Mouse (Mus musculus) retina, postnatal 1 day (tissue): ENCODE results near the gene Rnf31.

Experiments
- DNase-seq: peaks from one replicate; pipeline ENCODE4 v3.0.0-alpha.2; 2012

Rnf31 gene

DNA sequence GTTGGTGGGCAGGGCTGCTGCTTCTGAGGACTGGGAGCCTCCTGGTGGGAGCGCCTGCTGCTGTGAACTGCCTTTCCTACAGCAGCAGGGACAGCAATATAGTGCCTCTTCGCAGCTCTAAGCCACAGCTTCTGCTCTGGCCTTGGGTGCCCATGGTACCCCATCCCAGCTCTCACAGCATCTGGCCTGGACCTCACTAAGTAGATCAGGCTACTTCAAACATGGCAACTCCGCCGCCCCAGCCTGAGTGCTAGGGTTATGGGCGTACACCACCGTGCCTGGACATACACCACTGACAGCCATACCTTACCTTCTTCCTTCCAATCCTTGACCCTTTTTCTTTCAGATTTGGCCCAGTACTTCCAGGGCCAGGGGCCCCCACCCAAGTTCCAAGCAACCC, 16.8 kb downstream of the Rnf31 start:
- no peak for DNase-seq

DNA sequence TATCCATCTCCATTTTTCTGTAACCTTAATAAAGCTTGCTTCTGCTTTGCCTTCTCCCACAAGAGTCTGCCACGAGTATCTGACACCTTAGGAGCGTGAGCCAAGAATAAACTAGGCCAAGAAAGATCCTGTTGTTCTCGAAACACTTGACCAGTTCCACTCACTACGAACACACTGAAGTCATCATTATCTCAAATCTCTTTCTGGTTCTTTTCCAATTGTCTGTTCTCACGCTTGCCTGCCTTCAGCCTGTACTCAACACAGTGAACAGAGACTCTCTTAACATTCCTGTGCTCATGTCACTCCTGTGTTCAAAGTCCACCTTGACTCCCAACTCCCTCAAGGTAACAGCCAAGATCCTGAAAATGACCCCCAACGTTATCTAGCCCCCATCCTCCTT, 21.8 kb downstream of the Rnf31 start:
- no peak for DNase-seq

DNA sequence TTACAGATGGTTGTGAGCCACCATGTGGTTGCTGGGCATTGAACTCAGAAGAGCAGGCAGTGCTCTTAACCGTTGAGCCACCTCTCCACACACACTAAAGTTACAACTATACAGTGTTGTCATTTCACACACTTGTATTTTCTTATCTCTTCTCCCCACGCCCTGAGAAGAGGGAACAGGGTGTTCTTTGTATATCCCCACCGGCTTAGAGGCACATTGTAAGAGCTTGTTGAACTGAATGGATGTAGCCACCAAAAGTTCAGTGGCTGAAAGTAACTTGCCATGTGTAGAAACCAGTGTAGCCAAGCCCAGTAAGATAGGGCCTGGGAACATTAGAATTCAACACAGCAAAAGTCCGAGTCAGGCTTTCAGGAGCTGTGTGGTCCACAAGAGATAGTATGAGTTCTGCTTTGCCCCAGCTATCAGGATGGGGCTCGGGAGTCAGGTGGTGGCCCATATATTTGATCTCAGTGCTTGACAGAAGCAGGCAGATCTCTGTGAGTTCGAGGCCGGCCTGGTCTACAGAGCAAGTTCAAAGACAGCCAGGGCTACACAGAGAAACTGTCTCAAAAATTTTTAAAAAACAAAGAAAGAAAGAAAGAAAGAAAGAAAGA, 23.2 kb downstream of the Rnf31 start:
- DNase-seq = no peak

DNA sequence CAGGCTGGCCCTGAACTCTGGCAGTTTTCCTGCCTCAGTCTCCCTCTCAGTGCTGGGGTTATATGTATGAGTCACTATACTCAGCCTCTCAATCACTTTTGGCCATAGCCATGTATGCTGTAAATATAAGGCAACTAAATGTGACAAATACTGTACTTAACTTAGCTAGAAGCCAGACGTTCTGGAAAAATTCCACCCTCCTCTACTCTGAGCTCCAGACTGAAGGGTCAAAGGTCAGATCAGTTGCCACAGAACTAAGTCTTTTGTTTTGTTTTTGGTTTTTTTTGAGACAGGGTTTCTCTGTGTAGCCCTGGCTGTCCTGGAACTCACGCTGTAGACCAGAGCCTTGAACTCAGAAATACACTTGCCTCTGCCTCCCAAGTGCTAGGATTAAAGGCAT, 24.4 kb downstream of the Rnf31 start:
- DNase-seq = no peak

DNA sequence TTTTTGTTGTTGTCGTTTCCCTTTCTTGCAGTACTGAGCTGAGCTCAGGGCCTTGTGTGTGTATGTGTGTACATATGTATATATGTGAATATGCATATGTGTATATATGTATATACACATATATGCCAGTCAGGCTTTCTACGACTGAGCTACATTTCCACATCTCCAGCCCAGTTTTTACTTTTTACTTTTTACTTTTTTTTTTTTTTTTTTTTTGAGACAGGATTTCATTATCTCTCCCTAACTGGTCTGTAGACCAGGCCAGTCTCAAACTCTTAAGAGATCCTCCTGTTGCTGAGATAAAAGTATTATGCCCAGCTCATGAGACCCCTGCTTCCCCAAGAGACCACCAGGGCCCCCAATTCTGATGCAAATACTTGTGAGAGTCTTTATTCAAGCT, 25.3 kb downstream of the Rnf31 start:
- no peak for DNase-seq

DNA sequence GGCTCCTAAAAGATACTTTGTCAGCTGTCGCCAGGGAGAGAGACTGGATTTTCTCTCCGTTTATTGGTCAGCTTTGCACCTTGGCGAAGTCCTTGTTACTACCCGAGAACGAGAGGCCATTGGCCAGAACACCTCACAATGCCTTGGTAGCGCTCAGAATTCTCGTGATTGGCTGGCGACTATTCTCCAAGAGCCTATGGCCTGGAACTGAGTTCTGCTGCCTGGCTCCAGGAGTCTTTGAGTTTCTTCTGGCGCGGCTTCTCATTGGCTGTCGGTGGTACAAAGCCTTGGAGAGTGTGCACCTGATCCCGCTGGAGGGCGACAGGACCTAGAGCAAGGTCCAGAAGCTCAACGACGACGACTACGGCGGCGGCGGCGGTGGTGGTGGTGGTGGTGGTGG, 26.3 kb downstream of the Rnf31 start, which contains the start of gene Rec8:
Gene Rec8 (plus strand): TSS at position 216 of the 400 bp plus-strand sequence.
- peak; percentile 64 for DNase-seq

DNA sequence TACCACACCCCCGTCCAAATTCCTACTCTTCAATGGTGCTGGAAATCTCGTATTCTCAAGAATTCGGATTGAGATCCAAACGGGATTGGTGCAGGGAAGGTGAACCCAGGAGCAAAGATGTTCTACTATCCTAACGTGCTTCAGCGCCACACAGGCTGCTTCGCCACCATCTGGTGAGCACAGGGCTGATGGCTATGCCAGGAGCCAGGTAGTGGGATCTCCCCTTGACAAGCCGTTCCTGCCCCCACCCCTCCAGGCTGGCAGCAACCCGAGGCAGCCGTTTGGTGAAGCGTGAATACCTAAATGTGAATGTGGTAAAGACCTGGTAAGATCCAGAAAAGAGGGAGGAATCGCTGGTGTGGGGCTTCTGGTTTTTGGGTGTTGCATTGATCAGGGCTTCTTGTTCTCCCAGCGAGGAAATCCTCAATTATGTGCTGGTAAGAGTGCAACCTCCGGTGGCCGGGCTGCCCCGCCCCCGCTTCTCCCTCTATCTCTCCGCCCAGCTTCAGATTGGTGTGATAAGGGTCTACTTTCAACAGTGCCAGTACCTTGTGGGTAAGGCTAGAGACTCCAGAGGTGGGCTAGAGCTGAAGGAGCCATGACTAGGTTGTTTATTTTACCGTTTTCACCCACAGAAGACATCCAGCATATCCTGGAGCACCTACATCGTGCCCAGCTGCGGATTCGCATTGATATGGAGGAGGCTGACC, 27.1 kb downstream of the Rnf31 start:
- DNase-seq = peak; percentile 10

DNA sequence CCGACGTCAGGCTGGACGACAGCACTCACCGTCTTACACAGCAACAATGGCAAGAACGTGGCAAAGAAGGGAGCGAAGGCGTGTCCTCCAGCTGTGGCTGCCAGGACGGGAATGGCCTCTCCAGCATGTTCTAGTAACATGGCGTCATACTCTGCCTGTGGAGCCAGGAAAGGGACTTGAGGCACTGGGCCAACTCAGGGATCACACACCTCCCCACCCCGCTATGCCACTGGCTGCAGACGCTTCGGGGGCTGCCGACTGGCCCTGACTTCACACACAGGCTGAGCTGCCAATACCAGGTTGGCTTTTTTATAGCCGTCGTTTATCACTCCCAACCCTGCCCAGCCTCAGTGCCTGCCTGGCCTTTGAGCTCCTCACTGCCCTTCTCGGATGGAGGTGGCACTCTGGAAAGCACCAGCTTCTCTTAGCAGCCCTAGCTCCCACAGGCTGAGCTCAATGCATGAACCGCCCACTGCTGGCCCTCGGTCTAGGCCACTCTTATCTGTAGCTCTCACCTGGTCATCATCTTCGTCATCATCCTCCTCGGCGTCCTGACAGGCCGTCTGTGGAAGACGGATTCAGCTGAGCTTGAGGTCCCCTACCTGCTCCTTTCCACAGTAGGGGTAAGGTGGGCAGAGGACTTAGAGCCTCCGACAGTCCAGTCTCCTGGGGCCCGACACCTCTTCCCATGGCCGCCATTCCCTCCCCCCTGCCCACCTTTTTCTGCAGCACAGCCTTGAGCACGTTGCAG, 36.7 kb downstream of the Rnf31 start:
- DNase-seq = no peak

DNA sequence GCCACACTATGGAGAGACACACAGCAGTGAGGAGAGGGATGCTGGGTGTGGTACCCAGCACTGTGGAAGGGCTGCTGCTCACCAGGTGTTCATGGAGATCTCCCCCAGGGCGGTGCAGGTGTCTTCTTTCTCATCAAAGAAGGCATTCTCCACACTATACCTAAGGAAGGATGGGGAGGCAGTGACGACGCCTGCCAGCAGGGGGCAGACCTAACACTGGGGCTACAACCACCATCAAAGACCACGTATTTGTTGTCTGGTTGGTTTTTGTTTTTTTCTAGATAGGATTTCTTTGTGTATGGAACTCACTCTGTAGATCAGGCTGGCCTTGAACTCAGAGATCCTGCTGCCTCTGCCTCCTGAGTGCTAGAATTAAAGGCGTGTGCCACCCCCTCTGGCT, 37.8 kb downstream of the Rnf31 start:
- peak; percentile 39 for DNase-seq

DNA sequence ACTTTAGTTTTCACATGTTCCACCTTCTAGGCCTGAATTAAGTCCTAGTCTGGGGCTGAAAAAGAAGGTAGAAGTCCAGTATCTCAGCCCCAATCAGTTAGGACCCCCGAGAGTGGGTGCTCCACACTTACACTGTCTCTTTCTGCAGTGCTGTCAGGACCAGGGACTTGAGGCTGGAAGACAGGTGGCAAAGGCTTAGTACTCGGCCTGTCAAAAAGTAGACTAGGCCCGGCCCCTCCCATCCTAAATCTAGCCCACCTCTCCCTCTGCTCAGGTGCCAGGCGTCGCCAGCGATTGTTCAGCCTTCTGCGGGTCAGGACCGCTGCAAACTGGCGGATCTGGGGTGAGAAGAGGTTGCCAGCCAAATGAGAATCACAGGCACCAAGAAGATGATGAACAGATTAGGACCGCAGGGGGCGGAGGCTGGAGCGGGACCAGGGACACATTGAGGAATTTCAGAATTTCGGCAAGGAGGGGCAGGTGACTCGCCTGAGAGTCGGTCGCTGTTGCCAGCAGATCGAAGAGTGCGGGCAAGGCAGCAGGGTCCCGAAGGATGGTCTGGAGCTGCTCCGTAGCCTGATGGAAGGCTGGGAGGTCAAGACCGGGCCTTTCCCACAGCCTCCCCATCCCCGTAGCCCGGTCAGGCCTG, 43.5 kb downstream of the Rnf31 start:
- no peak for DNase-seq

DNA sequence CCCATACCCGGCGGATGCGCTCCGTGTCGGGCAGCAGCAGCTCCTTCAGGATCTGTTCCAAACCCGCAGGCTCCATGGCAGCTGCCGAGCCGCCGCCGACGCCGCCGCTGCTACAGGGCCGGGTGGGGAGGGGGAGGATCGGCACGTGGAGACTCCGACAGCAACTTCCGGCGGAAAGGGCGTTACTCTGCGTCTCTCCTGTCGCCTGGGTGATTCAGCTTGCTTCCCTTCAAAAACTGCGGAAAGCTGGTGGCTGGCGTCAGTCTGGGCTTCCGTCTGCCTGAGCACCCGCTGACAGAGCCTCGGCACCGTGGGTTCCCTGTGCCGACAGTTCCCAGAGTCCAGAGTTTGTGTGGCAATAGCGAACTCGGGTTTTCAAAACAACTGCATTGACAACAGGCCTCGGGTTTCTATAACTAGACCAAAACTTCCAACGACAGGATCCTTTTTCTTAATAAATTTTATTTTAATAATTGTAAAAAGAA, 44.1 kb downstream of the Rnf31 start, which contains the start of gene Ipo4:
Gene Ipo4 (minus strand): TSS at position 435 of the 485 bp plus-strand sequence.
- DNase-seq = peak; percentile 95

DNA sequence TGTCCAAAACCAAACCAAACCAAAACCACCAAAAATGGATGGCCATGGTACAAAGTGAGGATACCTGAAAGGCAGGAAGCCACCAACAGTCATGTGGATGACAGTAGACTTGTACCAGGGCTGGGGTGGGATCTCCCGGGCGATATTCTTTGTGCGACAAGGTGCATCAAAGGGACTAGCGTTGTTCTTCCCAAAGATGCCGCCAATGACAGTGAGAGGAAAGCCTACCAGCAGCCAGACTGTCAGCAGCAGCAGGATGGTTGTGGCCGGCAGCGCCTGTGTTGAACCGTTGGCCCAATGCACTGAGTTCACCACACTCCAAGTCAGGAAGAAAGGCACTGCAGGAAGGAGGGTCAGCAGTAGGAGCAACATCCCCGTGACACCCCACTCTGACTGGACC, 46.3 kb downstream of the Rnf31 start, which contains the start of gene Gm49378:
Gene Gm49378 (minus strand): TSS at position 101 of the 400 bp plus-strand sequence.
- DNase-seq = no peak

DNA sequence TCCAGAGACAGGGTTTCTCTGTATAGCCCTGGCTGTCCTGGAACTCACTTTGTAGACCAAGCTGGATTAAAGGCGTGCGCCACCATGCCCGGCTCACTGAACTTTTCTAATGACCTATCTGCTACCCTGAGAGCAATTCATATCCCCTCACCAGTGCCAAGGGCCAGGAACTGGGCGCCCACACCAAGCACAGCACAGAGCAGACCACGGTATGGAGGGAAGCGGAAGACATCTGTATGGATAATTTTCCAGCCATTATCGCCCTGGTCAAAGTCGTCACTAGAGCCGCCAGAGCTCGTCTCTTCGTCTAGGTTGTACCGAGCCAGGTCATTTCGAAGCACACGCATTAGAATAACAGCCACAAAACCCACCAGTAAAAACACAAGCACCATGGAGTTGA, 49.3 kb downstream of the Rnf31 start:
- no peak for DNase-seq

DNA sequence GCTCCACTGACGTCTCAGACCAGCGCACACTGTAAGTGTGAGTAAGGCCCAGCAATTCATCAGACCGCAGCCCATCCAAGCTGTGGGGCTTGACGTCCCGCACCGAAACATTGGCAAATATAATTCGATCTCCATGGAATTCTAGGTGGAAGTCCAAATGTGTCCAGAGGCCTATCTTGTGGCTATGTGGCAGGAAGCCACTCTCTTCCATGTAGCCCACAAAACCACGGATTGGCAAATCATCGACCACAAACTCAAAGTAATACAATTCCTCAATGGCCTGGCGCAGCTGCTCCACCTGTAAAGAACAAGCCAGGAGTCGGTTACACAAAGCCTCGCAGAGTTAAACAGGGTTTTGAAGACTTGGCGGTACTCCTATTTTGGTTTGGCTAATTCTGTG, 49.8 kb downstream of the Rnf31 start:
- no peak for DNase-seq

DNA sequence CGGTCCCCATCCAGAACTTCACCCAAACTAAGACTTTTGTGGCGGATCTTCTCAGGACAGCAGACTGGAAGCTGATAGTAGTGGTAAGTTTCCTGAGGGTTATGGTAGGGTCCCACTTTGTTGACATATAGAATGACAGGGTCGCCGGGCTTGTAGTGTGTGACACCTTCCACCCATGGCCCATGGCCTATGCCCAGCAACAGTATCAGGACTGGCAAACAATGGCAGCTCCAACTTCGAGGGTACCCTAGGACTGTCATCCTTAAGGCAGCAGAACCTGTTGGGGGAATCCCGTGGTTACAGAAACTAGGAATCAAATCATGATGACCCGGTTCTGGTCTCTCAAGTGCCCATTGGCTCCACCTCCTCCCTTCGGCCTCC, 51.2 kb downstream of the Rnf31 start:
- no peak for DNase-seq

DNA sequence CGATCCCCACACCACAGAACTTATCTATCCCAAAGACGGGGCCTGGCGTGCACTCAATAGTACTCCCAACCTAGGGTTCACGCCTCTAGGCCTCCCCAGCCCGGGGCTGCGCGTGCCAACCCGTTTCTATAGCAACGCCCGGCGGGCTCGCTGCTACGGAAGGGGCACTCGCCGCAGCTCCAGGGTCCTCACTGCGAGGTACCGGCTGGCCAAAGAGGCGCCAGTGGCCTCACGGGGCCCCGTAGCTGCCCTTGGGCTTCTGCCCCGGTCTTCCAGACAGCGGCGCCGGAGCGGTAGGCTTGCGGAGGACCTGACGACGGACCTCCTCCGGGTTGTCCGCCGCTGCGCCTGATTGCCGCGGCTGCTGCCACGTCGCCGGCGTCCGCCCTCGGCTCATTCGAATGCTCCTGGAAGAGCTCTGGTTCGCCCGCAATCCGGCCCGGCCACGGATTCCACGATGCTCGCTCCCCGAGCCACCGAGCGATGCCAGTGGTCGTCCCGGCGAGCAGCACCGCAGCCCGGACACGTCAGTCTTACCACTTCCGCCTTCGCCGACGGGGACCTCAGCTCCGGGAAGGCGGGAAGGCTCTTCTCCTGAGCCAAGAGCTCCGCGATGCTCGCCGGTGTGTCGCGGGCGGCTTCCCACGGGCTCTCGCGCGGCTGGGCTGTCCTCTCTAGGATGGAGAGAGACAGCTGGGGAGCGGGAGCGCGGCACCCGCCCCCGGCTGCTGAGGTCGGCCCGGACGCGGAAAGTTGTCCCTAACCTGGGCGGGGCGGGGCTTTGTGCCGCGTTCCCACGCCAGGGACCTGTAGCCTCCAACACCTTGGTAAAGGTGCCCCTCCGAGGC, 51.8 kb downstream of the Rnf31 start, which contains the start of gene Tm9sf1:
Gene Tm9sf1 (minus strand): TSS at position 747 of the 848 bp plus-strand sequence.
- peak; percentile 91 for DNase-seq

DNA sequence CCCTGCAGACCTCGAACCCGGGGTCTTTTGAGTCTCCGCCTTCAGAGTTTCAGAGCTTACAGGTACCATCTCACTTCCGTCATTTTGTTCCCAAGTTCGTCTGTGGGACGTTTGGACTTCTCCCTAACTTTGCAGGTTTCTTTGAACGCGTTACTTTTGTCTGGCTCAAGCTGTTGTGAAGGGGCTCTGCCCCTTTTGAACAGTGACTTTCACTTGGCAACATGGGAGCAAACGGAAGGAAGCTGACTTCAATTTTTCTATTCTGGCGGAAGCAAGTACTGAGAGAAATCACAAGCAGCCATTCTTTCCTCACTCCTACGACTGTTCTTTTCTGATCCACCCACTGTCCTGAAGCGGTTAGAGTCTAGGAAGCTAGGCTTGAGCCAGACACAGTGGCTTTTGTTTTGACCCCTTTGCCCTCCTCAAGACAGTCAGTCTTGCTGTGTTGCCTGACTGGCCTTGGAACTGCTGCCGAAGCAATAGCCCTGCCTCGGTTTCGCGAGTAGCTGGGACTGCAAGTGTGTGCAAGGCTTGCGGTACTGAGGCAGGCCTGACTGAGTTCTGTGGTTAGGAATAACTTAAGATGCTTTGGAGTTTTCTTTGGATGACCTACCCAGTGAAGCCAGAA, 52.9 kb downstream of the Rnf31 start:
- DNase-seq = no peak

DNA sequence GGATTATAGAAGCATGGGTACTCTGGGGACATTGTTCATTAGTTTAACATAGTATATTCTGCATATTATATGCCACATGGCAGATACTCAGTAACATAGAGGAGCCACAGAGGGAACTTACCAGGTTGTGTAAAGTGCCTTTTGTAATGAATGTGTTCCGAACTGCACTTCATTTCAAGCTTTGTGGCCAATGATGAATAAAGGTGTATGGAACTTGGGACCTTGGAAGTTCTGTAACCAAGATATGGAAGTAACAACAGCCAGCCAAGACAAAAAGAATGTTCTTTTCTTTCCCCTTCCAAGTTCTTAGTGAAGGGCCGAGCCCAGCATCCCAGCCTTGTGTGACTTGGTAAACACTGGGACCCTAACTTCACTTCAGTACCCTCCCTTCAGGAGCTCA, 58.4 kb downstream of the Rnf31 start, which contains the start of gene Tssk4:
Gene Tssk4 (plus strand): TSS at position 301 of the 400 bp plus-strand sequence.
- no peak for DNase-seq

DNA sequence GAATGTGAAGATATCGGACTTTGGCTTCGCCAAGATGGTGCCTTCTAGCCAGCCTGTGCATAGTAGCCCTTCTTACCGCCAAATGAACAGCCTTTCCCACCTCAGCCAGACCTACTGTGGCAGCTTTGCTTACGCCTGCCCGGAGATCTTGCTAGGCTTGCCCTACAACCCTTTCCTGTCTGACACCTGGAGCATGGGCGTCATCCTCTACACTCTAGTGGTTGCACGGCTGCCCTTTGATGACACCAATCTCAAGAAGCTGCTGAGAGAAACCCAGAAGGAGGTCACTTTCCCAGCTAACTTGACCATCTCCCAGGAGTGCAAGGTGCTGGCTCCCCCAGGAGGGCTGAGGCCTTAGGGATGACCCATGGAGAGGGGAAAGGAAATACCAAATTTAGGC, 60.0 kb downstream of the Rnf31 start:
- no peak for DNase-seq
